Comparison of ENCODE assay signal across 2 mouse cellular contexts in the genomic region with DNA sequence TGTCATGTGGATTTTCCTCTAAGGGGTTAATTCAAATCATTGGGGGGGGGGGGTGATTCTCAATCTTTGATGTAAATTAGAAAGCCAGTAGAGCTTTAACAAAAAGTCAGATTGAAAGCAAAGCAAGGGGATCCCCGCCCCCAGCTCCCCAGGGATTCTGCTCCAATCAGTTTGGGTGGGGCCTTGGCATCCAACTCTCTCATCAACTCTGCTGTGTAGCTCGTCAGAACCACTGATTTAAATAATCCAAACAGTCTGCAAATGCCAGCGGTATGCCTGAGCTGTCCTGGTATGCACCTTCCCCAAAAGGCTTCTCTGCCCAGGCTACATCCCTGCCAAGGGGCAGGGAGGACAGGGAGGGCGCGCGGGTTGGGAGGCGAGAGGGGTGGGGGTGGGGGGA.
TF ChIP-seq lines count a peak whose summit lies in the region.

No protein-coding gene starts in this region.

TF ChIP-seq in CH12.LX, 34 proteins besides CTCF, POLR2A, EP300 and RAD21 (continued from another document):
- TF ChIP-seq IRF4 (IDR thresholded peaks at IDR 0.05; ENCODE audit: low read depth, low read length) (peak; percentile 54; the same call in 1 of the 2 replicates), CHD2 (IDR thresholded peaks at IDR 0.05; ENCODE audit: low read length) (peak; percentile 87)

TF ChIP-seq in MEL, 35 proteins besides CTCF, POLR2A, EP300 and RAD21 (continued from another document):
- 0 out of 2 replicates have a peak, but pooled peaks have one; percentile 7 for TF ChIP-seq MXI1 (IDR thresholded peaks at IDR 0.05; ENCODE audit: low read depth, low read length)
- no peak; the same call in 1 of the 2 replicates for TF ChIP-seq HCFC1 (IDR thresholded peaks at IDR 0.05; ENCODE audit: low read depth, low read length)
- TF ChIP-seq CHD2 (IDR thresholded peaks at IDR 0.05; ENCODE audit: low read length) = no peak
- TF ChIP-seq USF1 (IDR thresholded peaks at IDR 0.05; ENCODE audit: low read depth, low read length) = no peak
- no peak for TF ChIP-seq CHD1 (IDR thresholded peaks at IDR 0.05; ENCODE audit: low read depth, low read length)
- no peak for TF ChIP-seq E2F4 (IDR thresholded peaks at IDR 0.05; ENCODE audit: borderline replicate concordance, low read depth, low read length)
- no peak for TF ChIP-seq MEF2A (IDR thresholded peaks at IDR 0.05; ENCODE audit: extremely low read depth, insufficient replicate concordance, low read depth, low read length, poor library complexity, severe bottlenecking)
- TF ChIP-seq GATA1 (IDR thresholded peaks at IDR 0.05; ENCODE audit: low read depth, low read length) = no peak
- TF ChIP-seq NRF1 (IDR thresholded peaks at IDR 0.05; ENCODE audit: insufficient read depth, low read depth, low read length, poor library complexity, severe bottlenecking) = no peak
- TF ChIP-seq POLR2AphosphoS2 (IDR thresholded peaks at IDR 0.05; ENCODE audit: low read length) = no peak
- TF ChIP-seq ZC3H11A (IDR thresholded peaks at IDR 0.05; ENCODE audit: low read depth, low read length) = no peak
- TF ChIP-seq USF2 (IDR thresholded peaks at IDR 0.05; ENCODE audit: borderline replicate concordance in 1 of 2, insufficient read depth in 1 of 2, low read depth in 1 of 2, low read length in 2 of 2) = no peak
- no peak for TF ChIP-seq MYB (IDR thresholded peaks at IDR 0.05; ENCODE audit: low read depth, low read length)
